Mouse (Mus musculus) hindbrain, embryonic 10.5 days (tissue): Measurements from ENCODE around the gene Rpp14. TPM values are rescaled to one million over a fixed set of nuclear protein-coding genes. Genes with fewer than 3 reads are reported as not detected.

Experiments used
- DNase-seq: peaks from one replicate; pipeline ENCODE4 v3.0.0-alpha.2; 2017; ENCODE audit warnings: low spot score
- H3K27ac ChIP-seq: fragments of 300-500 bp; sonication (generic); 2 replicates; pipeline ENCODE4 v1.5.1; 2016; ENCODE audit warnings: mild to moderate bottlenecking, moderate library complexity
- H3K27me3 ChIP-seq: fragments of 300-500 bp; sonication (generic); 2 replicates; pipeline ENCODE4 v1.6.1; 2016; ENCODE audit warnings: mild to moderate bottlenecking; ENCODE audit not compliant: poor library complexity, insufficient read depth, severe bottlenecking
- H3K36me3 ChIP-seq: fragments of 300-500 bp; sonication (generic); 2 replicates; pipeline ENCODE4 v1.6.1; 2016; ENCODE audit warnings: mild to moderate bottlenecking, moderate library complexity
- H3K4me1 ChIP-seq: fragments of 300-500 bp; sonication (generic); replicated peaks from 2 replicates; pipeline ENCODE4 v1.6.1; 2016; ENCODE audit warnings: mild to moderate bottlenecking
- H3K4me3 ChIP-seq: fragments of 300-500 bp; sonication (generic); 2 replicates; pipeline ENCODE4 v1.5.1; 2016; ENCODE audit warnings: mild to moderate bottlenecking, moderate library complexity
- H3K9me3 ChIP-seq: fragments of 300-500 bp; sonication (generic); 2 replicates; pipeline ENCODE4 v1.6.1; 2016; ENCODE audit warnings: mild to moderate bottlenecking, moderate library complexity
- WGBS: fragments of 180-500 bp; shearing (Covaris S2); methylation state at CpG from one replicate; pipeline ENCODE4 v1.1.7; 2016; 5-methylcytosine and 5-hydroxymethylcytosine counted together
- polyA plus RNA-seq: library from polyadenylated mRNA; unstranded; fragments of >200 nt; fragmentation: Nextera tagmentation; extraction: Ambion mirVana; gene quantifications from 2 replicates; pipeline ENCODE4 v1.2.1, GENCODE M21; 2016

Rpp14 gene
- polyA plus RNA-seq: 47.1 and 50.6 TPM in 2 replicates

DNA sequence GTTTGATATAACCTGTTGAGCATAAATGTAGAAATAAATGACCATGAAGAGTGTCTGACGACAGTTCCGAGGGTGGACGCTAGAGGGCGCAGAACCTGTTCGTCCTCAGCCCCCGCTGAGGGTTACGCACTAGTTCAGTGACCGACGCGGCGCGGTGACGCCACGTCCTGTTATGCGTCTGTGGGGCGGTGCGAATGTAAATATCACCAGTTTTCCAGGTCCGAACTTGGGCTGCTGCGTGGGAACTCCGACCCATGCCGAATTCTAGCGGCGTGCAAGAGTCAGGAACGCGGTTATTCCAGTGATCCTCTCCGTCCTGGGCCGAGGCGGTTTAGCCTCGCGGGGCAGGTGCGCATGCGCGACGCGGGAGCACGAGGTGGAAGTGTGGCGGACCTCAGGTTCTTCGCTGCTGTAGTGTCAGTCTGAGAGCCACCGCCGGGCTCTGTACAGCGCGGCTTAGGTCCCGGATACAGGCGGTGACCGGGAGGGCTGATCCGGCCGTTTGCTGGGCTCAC lies at the start of gene Rpp14:
TSS of gene Rpp14 (plus strand) at position 203 of the 515 bp plus-strand sequence.
- Histone ChIP-seq H3K4me3 (peak within 1 kb of the TSS; percentile 77), H3K27me3 (no peaks in the 10 kb centered on the region), H3K36me3 (peaks cover 19% of the 10 kb centered on the region), H3K27ac (peak within 1 kb of the TSS; percentile 94), H3K9me3 (no peaks in the 10 kb centered on the region), H3K4me1 (peaks cover 16% of the 10 kb centered on the region)
- under 1% methylated on average over 47 of the region's 47 CpGs for WGBS
- peak; percentile 93 for DNase-seq

DNA sequence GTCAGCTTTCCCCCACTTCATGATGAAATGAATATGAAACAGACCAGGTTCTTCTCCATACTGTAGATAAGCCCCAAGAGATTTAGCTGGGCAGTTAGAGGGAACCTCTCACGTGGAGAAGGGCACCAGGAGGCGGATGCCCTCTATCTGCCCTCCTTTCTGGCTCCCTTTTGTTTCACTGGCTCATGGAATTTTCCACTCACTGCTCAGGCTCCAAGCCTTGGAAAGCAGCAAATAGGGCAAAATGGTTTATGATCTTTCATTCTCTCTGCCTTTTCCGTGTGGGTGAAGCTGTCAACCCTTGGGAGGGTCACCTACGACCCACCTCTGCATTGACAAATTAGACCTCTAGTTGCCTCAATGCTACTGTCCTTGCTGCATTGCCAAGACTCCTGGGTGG lies 49.6 kb upstream of the Rpp14 start:
- peaks cover 4% of the 10 kb centered on the region; the same call in 1 of the 2 replicates for H3K4me1 ChIP-seq
- H3K4me3 ChIP-seq: no peak overlapping the region
- H3K27me3 ChIP-seq: no peaks in the 10 kb centered on the region
- H3K9me3 ChIP-seq: no peaks in the 10 kb centered on the region
- H3K36me3 ChIP-seq: no peaks in the 10 kb centered on the region
- DNase-seq: no peak
- 57% methylated on average over 4 of the region's 4 CpGs for WGBS
- H3K27ac ChIP-seq: no peak overlapping the region

DNA sequence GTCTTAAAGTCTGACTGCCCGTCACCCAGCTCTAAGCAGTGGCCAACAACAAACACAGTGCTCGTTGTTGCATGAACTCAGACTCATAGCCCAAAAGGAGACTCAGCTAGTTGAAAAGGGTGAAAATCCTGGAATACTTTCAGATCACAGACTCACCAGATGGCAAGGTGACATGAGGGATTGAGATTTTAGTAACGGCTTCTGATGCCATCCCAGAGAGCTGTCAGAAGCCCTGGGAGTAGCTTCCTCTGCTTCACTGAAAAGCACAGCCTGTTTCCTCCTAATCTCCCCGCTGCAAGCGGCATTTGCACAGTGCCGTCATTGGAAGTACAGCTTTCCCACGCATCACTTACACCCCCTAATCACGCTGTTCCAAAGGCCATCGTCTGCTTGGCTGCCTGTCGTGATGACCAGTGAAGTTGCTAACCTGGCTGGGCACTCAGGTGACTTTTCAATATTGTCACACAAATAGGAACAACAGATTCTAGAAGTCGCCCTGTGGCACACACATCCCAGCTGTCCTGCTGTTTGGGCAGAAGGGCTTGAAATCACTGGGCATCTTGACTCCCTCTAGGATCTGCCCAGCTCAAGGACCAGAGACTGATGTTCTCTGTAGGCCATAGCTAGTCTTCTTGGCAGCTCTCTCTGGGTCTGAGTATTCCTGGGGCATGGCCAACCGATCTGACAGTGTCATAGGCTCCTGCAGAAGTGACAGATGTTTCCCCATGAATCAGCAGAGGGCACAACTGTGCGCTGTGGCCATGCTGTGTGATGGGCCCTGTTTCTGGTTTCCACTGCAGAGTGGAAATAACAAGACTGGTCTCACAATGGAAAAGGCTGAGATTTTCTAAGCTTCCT lies 47.9 kb upstream of the Rpp14 start:
- H3K27me3 ChIP-seq: no peaks in the 10 kb centered on the region
- 78% methylated on average over 13 of the region's 13 CpGs for WGBS
- DNase-seq: no peak
- no peaks in the 10 kb centered on the region for H3K9me3 ChIP-seq
- H3K27ac ChIP-seq: no peak overlapping the region
- no peaks in the 10 kb centered on the region for H3K36me3 ChIP-seq
- H3K4me1 ChIP-seq: peaks cover 4% of the 10 kb centered on the region; the same call in 1 of the 2 replicates
- no peak overlapping the region for H3K4me3 ChIP-seq

DNA sequence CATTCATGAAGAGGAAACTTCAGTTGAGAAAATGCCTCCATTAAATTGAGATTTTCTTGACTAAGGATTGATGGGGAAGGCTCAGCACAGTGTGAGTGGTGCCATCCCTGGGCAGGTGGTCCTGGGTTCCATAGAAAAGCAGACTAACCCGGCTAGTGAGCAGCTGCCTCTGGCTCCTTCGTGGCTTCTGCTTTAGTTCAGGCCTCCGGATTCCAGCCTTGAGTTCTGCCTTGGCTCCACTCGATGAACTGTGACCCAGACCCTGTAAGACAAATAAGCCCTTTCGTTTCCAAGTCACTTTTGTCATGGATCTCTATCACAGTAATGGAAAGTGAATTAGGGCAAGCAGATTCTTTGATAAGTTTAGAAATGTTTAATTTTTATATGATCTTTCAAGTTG lies 45.6 kb upstream of the Rpp14 start:
- H3K27ac ChIP-seq: no peak overlapping the region
- peaks cover 4% of the 10 kb centered on the region; the same call in 1 of the 2 replicates for H3K4me1 ChIP-seq
- 72% methylated on average over 5 of the region's 5 CpGs for WGBS
- no peaks in the 10 kb centered on the region for H3K27me3 ChIP-seq
- H3K9me3 ChIP-seq: no peaks in the 10 kb centered on the region
- no peaks in the 10 kb centered on the region for H3K36me3 ChIP-seq
- no peak for DNase-seq
- no peak overlapping the region for H3K4me3 ChIP-seq

DNA sequence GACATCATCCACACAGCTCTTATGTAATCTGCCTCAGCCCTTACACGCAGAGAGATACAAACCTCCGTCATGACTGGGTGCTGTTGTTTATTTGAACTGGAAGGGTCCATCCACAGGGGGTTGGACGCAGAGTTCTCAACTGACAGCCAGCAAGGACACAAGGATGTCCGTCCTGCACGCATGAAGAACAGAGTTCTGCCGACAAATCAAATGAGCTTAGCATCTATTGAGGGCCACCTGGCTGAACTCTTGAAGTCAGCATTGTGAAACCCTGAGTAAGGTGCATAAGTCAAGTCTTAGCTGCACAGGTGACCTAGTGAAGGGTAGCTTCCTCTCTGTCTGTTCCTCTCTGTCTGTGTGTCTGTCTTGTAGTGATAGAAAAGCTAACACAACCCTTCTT lies 44.2 kb upstream of the Rpp14 start:
- WGBS: 88% methylated on average over 6 of the region's 6 CpGs
- no peaks in the 10 kb centered on the region for H3K9me3 ChIP-seq
- H3K4me3 ChIP-seq: no peak overlapping the region
- no peaks in the 10 kb centered on the region for H3K27me3 ChIP-seq
- H3K36me3 ChIP-seq: no peaks in the 10 kb centered on the region
- no peaks in the 10 kb centered on the region; the same call in 1 of the 2 replicates for H3K4me1 ChIP-seq
- H3K27ac ChIP-seq: no peak overlapping the region
- no peak for DNase-seq

DNA sequence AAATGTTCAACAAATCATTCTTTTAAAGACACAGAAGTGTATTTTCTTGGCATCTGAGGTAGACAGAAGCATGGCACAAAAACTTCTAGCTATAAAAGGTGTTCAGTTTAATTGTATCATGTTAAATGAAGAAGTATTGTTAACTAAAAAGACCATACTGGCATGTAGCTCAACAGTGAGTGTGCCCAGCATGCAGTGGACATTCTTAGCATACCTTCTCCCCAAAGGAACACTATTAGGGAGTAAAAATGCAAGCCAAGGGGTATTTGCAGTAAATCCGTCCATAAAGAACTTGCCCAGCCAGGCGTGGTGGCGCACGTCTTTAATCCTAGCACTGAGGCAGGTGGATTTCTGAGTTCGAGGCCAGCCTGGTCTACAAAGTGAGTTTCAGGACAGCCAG lies 43.8 kb upstream of the Rpp14 start:
- 81% methylated on average over 5 of the region's 5 CpGs for WGBS
- no peaks in the 10 kb centered on the region for H3K27me3 ChIP-seq
- no peak overlapping the region for H3K27ac ChIP-seq
- no peaks in the 10 kb centered on the region; the same call in 1 of the 2 replicates for H3K4me1 ChIP-seq
- no peaks in the 10 kb centered on the region for H3K36me3 ChIP-seq
- no peaks in the 10 kb centered on the region for H3K9me3 ChIP-seq
- no peak for DNase-seq
- no peak overlapping the region for H3K4me3 ChIP-seq

DNA sequence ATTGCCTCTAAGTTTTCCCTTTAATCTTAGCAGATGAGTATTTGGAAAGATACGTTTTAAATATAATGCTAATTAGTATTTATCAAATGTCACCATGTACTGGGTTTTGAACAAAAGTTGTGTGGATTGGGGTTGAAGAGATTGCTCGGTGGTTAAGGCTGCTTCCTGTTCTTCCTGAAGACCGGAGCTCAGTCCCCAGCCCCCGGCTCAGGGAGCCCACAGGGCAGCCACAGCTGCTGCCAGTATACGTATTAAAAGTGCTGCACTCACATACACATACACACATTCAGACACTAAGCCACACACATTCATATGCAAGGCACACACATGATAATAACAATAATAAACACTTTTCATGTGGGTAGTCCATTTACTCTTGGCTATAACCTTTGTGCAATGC lies 42.0 kb upstream of the Rpp14 start:
- Histone ChIP-seq H3K4me1 (no peaks in the 10 kb centered on the region), H3K4me3 (no peak overlapping the region), H3K27me3 (no peaks in the 10 kb centered on the region), H3K36me3 (peaks cover 1% of the 10 kb centered on the region; the same call in 1 of the 2 replicates), H3K9me3 (no peaks in the 10 kb centered on the region), H3K27ac (no peak overlapping the region)
- DNase-seq: no peak
- whole genome bisulfite sequencing: 93% methylated on average over 5 of the region's 5 CpGs

DNA sequence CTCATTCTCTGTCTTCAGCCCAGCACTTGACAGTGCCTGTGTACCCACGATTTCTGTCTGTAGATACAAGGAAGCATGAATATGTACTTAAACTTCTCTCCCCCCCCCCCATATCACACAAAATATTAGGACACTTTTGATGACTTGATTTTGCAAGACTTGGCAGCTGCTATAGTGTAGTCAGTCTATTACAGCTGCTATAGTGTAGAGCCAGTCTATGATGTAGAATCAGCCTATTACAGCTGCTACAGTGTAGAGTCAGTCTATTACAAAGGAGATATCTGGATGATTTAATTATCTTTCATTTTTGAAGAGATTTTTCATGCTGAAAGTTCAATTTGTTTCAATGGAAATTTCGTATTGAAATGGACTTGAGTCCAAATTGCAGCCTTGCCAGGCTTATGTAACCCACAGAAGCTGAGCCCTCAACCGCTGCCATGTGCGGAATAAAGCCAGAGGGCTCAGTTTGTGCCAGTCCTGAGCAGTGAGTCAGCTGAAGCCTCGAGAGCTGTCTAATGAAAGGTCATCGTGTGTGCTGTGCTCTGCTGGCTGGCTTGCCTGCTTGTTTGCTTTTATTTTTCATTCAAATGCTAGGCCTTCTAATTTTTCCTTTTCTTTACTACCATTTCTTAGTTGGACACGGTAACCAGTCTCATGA lies 41.2 kb upstream of the Rpp14 start:
- WGBS: 87% methylated on average over 7 of the region's 7 CpGs
- Histone ChIP-seq H3K9me3 (no peaks in the 10 kb centered on the region), H3K4me1 (no peaks in the 10 kb centered on the region), H3K36me3 (peaks cover 4% of the 10 kb centered on the region; the same call in 1 of the 2 replicates), H3K27me3 (no peaks in the 10 kb centered on the region), H3K27ac (no peak overlapping the region), H3K4me3 (no peak overlapping the region)
- no peak for DNase-seq

DNA sequence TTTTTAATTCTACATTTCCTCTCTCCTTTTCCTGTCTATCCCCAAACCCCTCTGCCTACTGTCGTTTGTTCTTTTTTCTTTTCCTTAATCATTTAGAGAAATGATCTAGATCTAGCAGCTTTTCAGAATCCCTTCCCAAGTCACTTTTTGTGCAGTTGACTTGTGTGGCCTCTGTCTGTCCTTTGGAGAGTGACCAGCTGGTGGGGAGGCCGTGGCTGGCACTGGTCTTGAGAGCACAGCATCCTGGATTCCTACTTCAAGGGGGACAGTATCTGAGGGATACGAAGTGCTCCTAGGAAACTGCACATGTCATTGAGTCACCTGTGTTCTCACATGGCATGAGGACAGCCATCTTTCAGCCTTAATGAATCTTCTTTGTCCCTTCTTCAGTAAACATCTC lies 40.0 kb upstream of the Rpp14 start:
- Histone ChIP-seq H3K4me3 (no peak overlapping the region), H3K27ac (no peak overlapping the region), H3K9me3 (no peaks in the 10 kb centered on the region), H3K4me1 (no peaks in the 10 kb centered on the region), H3K27me3 (no peaks in the 10 kb centered on the region), H3K36me3 (peaks cover 4% of the 10 kb centered on the region; the same call in 1 of the 2 replicates)
- DNase-seq: no peak
- 83% methylated on average over 3 of the region's 3 CpGs for WGBS

DNA sequence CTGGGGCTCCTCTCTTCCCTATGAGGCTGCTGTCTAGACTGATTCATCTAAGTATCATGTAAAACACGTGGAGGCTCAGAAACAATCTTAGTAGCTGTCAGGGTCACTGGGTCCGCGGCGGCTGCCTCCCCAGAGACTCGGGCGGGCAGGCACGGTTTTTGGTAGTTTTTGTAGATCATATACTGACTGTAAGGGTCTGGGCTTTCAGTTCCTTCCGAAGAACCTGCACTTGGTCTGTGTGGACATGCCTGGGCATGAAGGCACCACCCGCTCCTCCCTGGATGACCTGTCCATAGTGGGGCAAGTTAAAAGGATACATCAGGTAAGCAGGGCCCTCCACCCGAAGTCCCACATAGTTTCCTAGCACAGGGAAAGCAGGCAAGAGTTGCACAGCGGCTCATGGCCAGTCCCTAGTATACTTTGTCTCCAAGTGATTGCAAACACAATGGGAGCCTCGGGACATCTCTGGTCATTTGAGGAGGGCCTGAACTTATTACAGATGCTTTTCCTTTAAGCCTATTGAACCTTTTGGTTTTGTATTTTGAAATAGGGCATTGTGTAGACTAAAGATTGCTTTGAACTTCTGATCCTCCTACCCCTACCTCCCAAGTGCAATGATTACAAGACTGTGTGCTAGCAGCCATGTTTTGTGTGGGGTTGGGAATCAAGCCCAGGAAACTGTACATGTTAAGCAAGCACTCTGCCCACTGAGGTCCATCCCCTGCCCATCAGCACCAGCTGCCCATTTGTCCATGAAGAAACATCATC lies 39.1 kb upstream of the Rpp14 start:
- H3K27ac ChIP-seq: no peak overlapping the region
- 86% methylated on average over 12 of the region's 12 CpGs for WGBS
- H3K27me3 ChIP-seq: no peaks in the 10 kb centered on the region
- peaks cover 4% of the 10 kb centered on the region; the same call in 1 of the 2 replicates for H3K36me3 ChIP-seq
- H3K4me3 ChIP-seq: no peak overlapping the region
- no peaks in the 10 kb centered on the region for H3K9me3 ChIP-seq
- DNase-seq: no peak
- H3K4me1 ChIP-seq: no peaks in the 10 kb centered on the region

DNA sequence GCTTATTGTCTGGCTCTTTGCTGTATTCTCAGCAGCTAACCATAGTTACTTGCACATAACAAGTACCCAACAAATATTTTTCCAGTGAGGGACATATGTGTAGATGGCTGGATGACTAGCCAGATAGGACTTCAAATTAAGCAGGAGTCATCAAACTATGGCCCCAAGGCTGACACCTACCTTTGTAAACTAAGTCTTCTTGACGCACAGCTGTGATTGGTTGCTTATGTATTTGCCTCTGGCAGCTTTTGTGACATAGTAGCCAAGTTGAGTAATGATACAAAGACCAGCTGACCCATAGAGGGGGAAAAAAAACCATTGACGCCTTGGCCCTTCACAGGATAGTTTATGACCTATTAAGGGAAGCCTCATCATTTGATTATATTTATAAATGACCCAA lies 38.0 kb upstream of the Rpp14 start:
- Histone ChIP-seq H3K36me3 (peaks cover 10% of the 10 kb centered on the region; the same call in 1 of the 2 replicates), H3K4me3 (no peak overlapping the region), H3K4me1 (no peaks in the 10 kb centered on the region), H3K27me3 (no peaks in the 10 kb centered on the region), H3K27ac (no peak overlapping the region), H3K9me3 (no peaks in the 10 kb centered on the region)
- WGBS: 92% methylated on average over 2 of the region's 2 CpGs
- no peak for DNase-seq

DNA sequence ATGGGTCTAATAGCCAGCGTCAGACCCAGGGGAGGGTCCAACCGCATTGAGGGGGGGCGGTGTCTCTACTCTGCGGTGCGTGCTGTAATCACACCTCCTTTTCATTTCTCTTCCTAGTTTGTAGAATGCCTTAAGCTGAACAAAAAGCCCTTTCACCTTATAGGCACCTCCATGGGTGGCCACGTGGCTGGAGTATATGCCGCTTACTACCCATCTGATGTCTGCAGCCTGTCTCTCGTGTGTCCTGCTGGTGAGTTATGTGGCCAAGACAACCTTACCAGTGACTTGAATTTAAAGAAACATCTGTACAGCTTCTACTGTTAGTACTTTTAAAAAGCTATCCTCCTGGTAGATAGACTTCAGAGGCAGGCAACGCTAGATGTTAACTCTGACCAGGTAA lies 37.6 kb upstream of the Rpp14 start:
- H3K27ac ChIP-seq: no peak overlapping the region
- no peaks in the 10 kb centered on the region for H3K4me1 ChIP-seq
- H3K4me3 ChIP-seq: no peak overlapping the region
- H3K9me3 ChIP-seq: no peaks in the 10 kb centered on the region
- 94% methylated on average over 9 of the region's 9 CpGs for WGBS
- no peak for DNase-seq
- peaks cover 12% of the 10 kb centered on the region; the same call in 1 of the 2 replicates for H3K36me3 ChIP-seq
- H3K27me3 ChIP-seq: no peaks in the 10 kb centered on the region
